8 mouse cellular contexts compared by ENCODE assay signal in genomic region chr8:33992946-33993345, GRCm38 (mm10).
DNase-seq lines count a peak whose midpoint lies in the region; ATAC-seq and TF ChIP-seq lines count a peak whose summit lies in the region.

No protein-coding gene starts in this region.

- no peak overlapping the region for H3K9ac ChIP-seq in forebrain, embryonic 16.5 days (replicated peaks; ENCODE audit: low read depth, low read length)
- no peak overlapping the region for H3K9ac ChIP-seq in liver, embryonic 11.5 days (ENCODE audit: low read depth, low read length)
- no peak overlapping the region for H3K9ac ChIP-seq in stomach, postnatal 0 days (ENCODE audit: low read length)
- no peak overlapping the region for H3K9ac ChIP-seq in midbrain, embryonic 14.5 days (replicated peaks; ENCODE audit: low read length)

- no peak overlapping the region for H3K4me3 ChIP-seq in forebrain, embryonic 10.5 days
- no peak overlapping the region for H3K4me3 ChIP-seq in forebrain, embryonic 16.5 days (replicated peaks; ENCODE audit: low read length)
- H3K4me3 ChIP-seq in liver, embryonic 11.5 days (ENCODE audit: low read depth, low read length): no peak overlapping the region
- no peak overlapping the region for H3K4me3 ChIP-seq in stomach, postnatal 0 days (ENCODE audit: low read depth, low read length)
- H3K4me3 ChIP-seq in midbrain, embryonic 14.5 days (replicated peaks; ENCODE audit: low read depth, low read length): no peak overlapping the region

- no peak for ATAC-seq in forebrain, embryonic 16.5 days
- ATAC-seq in liver, embryonic 11.5 days (replicated peaks; ENCODE audit: low FRiP score): 0 out of 2 replicates have a peak, but pooled peaks have one; percentile 48
- ATAC-seq in stomach, postnatal 0 days (ENCODE audit: low FRiP score, low TSS enrichment): peak; percentile 88
- no peak for ATAC-seq in midbrain, embryonic 14.5 days (ENCODE audit: low FRiP score, low TSS enrichment)

- peaks cover 25% of the 10 kb centered on the region for H3K4me1 ChIP-seq in forebrain, embryonic 10.5 days
- H3K4me1 ChIP-seq in forebrain, embryonic 16.5 days (replicated peaks; ENCODE audit: control insufficient read depth, insufficient read depth, low read length): no peaks in the 10 kb centered on the region
- peaks cover 16% of the 10 kb centered on the region for H3K4me1 ChIP-seq in liver, embryonic 11.5 days (replicated peaks; ENCODE audit: control insufficient read depth, insufficient read depth, low read length)
- H3K4me1 ChIP-seq in stomach, postnatal 0 days (replicated peaks; ENCODE audit: control insufficient read depth, insufficient read depth): no peaks in the 10 kb centered on the region
- H3K4me1 ChIP-seq in midbrain, embryonic 14.5 days (ENCODE audit: control insufficient read depth, insufficient read depth, low read length): no peaks in the 10 kb centered on the region

- no peaks in the 10 kb centered on the region for H3K9me3 ChIP-seq in forebrain, embryonic 10.5 days
- H3K9me3 ChIP-seq in forebrain, embryonic 16.5 days (ENCODE audit: control insufficient read depth, low read length): no peaks in the 10 kb centered on the region
- no peaks in the 10 kb centered on the region for H3K9me3 ChIP-seq in liver, embryonic 11.5 days (ENCODE audit: control insufficient read depth, low read length)
- H3K9me3 ChIP-seq in stomach, postnatal 0 days (ENCODE audit: control insufficient read depth, low read length): no peaks in the 10 kb centered on the region
- H3K9me3 ChIP-seq in midbrain, embryonic 14.5 days (ENCODE audit: control insufficient read depth, low read length): no peaks in the 10 kb centered on the region

- H3K36me3 ChIP-seq in forebrain, embryonic 10.5 days (replicated peaks): no peaks in the 10 kb centered on the region
- no peaks in the 10 kb centered on the region for H3K36me3 ChIP-seq in forebrain, embryonic 16.5 days (ENCODE audit: control insufficient read depth, insufficient read depth)
- no peaks in the 10 kb centered on the region for H3K36me3 ChIP-seq in liver, embryonic 11.5 days (ENCODE audit: control insufficient read depth, insufficient read depth, low read length)
- no peaks in the 10 kb centered on the region for H3K36me3 ChIP-seq in stomach, postnatal 0 days (ENCODE audit: control insufficient read depth, insufficient read depth, low read length)
- H3K36me3 ChIP-seq in midbrain, embryonic 14.5 days (ENCODE audit: control insufficient read depth, insufficient read depth, low read length): no peaks in the 10 kb centered on the region

- DNase-seq in forebrain, embryonic 10.5 days (ENCODE audit: extremely low spot score, low spot score): no peak
- DNase-seq in heart, postnatal 25 days (ENCODE audit: low spot score): peak; percentile 73
- DNase-seq in liver, embryonic 11.5 days (ENCODE audit: low spot score): no peak
- peak; percentile 78 for DNase-seq in stomach, postnatal 0 days (ENCODE audit: low spot score)
- no peak for DNase-seq in midbrain, embryonic 14.5 days
- no peak for DNase-seq in gastrocnemius, postnatal 36 days
- DNase-seq in right cerebral cortex, postnatal 25 days: no peak

- TF ChIP-seq CTCF in stomach, postnatal 0 days (IDR thresholded peaks at IDR 0.05; ENCODE audit: low read depth): no peak

- WGBS in forebrain, embryonic 10.5 days: 61% methylated on average over 11 of the region's 11 CpGs
- 75% methylated on average over 11 of the region's 11 CpGs for WGBS in forebrain, embryonic 16.5 days
- 17% methylated on average over 11 of the region's 11 CpGs for WGBS in liver, embryonic 11.5 days
- WGBS in stomach, postnatal 0 days: 28% methylated on average over 11 of the region's 11 CpGs
- WGBS in midbrain, embryonic 14.5 days: 80% methylated on average over 11 of the region's 11 CpGs

- H3K27me3 ChIP-seq in forebrain, embryonic 10.5 days (ENCODE audit: poor library complexity, severe bottlenecking): peaks cover 3% of the 10 kb centered on the region; the same call in 1 of the 2 replicates
- no peaks in the 10 kb centered on the region for H3K27me3 ChIP-seq in forebrain, embryonic 16.5 days (replicated peaks; ENCODE audit: control insufficient read depth, insufficient read depth, low read length)
- H3K27me3 ChIP-seq in liver, embryonic 11.5 days (replicated peaks; ENCODE audit: control insufficient read depth, insufficient read depth, low read length): no peaks in the 10 kb centered on the region
- no peaks in the 10 kb centered on the region for H3K27me3 ChIP-seq in stomach, postnatal 0 days (ENCODE audit: control insufficient read depth, insufficient read depth, low read length)
- H3K27me3 ChIP-seq in midbrain, embryonic 14.5 days (ENCODE audit: control insufficient read depth, insufficient read depth, low read length): no peaks in the 10 kb centered on the region

- TF ChIP-seq EP300 in stomach, postnatal 0 days (optimal IDR thresholded peaks at IDR 0.05): no peak

- intact Hi-C loops in heart, postnatal 25 days (cut with DNase I): no loop called here
- intact Hi-C loops in gastrocnemius, postnatal 36 days (cut with DNase I): no loop called here

- peak overlapping the region; percentile 78 for H3K27ac ChIP-seq in forebrain, embryonic 10.5 days
- H3K27ac ChIP-seq in forebrain, embryonic 16.5 days (ENCODE audit: low read length): no peak overlapping the region
- H3K27ac ChIP-seq in liver, embryonic 11.5 days (ENCODE audit: low read depth, low read length): peak overlapping the region; percentile 48; the same call in 1 of the 2 replicates
- H3K27ac ChIP-seq in stomach, postnatal 0 days (replicated peaks): no peak overlapping the region
- no peak overlapping the region for H3K27ac ChIP-seq in midbrain, embryonic 14.5 days (replicated peaks; ENCODE audit: low read depth, low read length)

- no peak overlapping the region for H3K4me2 ChIP-seq in forebrain, embryonic 16.5 days (ENCODE audit: low read length)
- no peak overlapping the region for H3K4me2 ChIP-seq in liver, embryonic 11.5 days
- H3K4me2 ChIP-seq in stomach, postnatal 0 days (replicated peaks; ENCODE audit: low read depth): no peak overlapping the region
- no peak overlapping the region for H3K4me2 ChIP-seq in midbrain, embryonic 14.5 days (ENCODE audit: low read length)

Comparison
In these comparisons a context has a peak if more than half of its experiments do, and no peak if none do; other contexts are left out.
1. H3K27ac ChIP-seq: peak in forebrain, embryonic 10.5 days (single experiment) and liver, embryonic 11.5 days (single experiment); none in forebrain, embryonic 16.5 days (single experiment), stomach, postnatal 0 days (single experiment) and midbrain, embryonic 14.5 days (single experiment).
2. DNase-seq: peak in heart, postnatal 25 days (single experiment) and stomach, postnatal 0 days (single experiment); none in forebrain, embryonic 10.5 days (single experiment), liver, embryonic 11.5 days (single experiment), midbrain, embryonic 14.5 days (single experiment), gastrocnemius, postnatal 36 days (0 of 2) and right cerebral cortex, postnatal 25 days (single experiment).
3. ATAC-seq: peak in liver, embryonic 11.5 days (single experiment) and stomach, postnatal 0 days (single experiment); none in forebrain, embryonic 16.5 days (single experiment) and midbrain, embryonic 14.5 days (single experiment).